In the genomic region with DNA sequence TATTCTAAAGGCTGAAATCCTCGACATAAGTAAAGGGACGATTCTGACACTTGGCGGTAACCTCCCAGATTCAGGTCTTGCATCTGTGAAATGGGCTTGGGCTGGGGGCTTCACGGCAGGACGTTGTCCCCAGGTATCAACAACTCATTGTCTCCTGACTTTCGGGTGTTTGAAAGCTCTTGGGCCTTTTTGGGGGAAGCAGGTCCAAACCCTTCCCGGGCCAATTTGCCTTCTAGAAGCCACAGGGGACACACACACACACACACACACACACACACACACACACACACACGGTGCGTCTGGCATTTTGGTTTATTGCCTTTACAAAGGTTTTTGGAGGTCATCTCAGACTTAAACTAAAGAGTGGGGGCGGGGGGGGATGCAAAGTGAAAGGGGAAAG, we compare ENCODE assay signal across 11 mouse cellular contexts. TPM values are rescaled to one million over a fixed set of nuclear protein-coding genes. Genes with fewer than 3 reads are reported as not detected.
DNase-seq lines count a peak whose midpoint lies in the region; ATAC-seq and TF ChIP-seq lines count a peak whose summit lies in the region.
"Had no signal": no experiment of that assay in that cellular context is flagged by ENCODE, and none has a peak within 500 bp of the region (broad histone marks: within the 10 kb centered on the region; RNA-seq: fewer than 3 reads in every experiment).

No protein-coding gene starts in this region.

- H3K27ac ChIP-seq in heart, embryonic 16.5 days (ENCODE audit: low read length) = no peak overlapping the region
- H3K27ac ChIP-seq in CH12.LX (ENCODE audit: insufficient read depth, low read depth) = no peak overlapping the region
- H3K27ac ChIP-seq in embryonic facial prominence, embryonic 15.5 days (replicated peaks) = no peak overlapping the region
- H3K27ac ChIP-seq in liver, embryonic 12.5 days = no peak overlapping the region

- H3K9ac ChIP-seq in heart, embryonic 16.5 days (ENCODE audit: low read length) = no peak overlapping the region
- 0 out of 2 replicates have a peak overlapping the region, but pooled peaks have one; percentile 11 for H3K9ac ChIP-seq in CH12.LX (ENCODE audit: insufficient read depth, low read depth)
- no peak overlapping the region for H3K9ac ChIP-seq in embryonic facial prominence, embryonic 15.5 days
- no peak overlapping the region for H3K9ac ChIP-seq in liver, embryonic 12.5 days

- H3K27me3 ChIP-seq in heart, embryonic 16.5 days (ENCODE audit: control insufficient read depth, insufficient read depth, low read length) = peaks cover 83% of the 10 kb centered on the region
- H3K27me3 ChIP-seq in CH12.LX (replicated peaks) = no peaks in the 10 kb centered on the region
- H3K27me3 ChIP-seq in embryonic facial prominence, embryonic 15.5 days = peaks cover 87% of the 10 kb centered on the region
- H3K27me3 ChIP-seq in liver, embryonic 12.5 days (replicated peaks) = peaks cover 92% of the 10 kb centered on the region

- H3K4me3 ChIP-seq in heart, embryonic 16.5 days (ENCODE audit: low read length) = peak overlapping the region; percentile 45
- H3K4me3 ChIP-seq in CH12.LX (replicated peaks in 1 of 3; ENCODE audit: low read depth in 2 of 3, low read length in 2 of 3, poor library complexity in 1 of 3) = no peak overlapping the region
- peak overlapping the region; percentile 31 for H3K4me3 ChIP-seq in embryonic facial prominence, embryonic 15.5 days (replicated peaks)
- H3K4me3 ChIP-seq in liver, embryonic 12.5 days = no peak overlapping the region; the same call in 1 of the 2 replicates

- no peak for ATAC-seq in heart, embryonic 16.5 days (replicated peaks; ENCODE audit: extremely low read depth, insufficient read depth, low FRiP score)
- ATAC-seq in embryonic facial prominence, embryonic 15.5 days (ENCODE audit: insufficient number of reproducible peaks, low FRiP score, low TSS enrichment, low read depth) = no peak
- ATAC-seq in liver, embryonic 12.5 days = no peak

- dilution Hi-C loops in CH12.LX (cut with MboI; ENCODE audit: extremely low pct_ligation_motif_present, extremely low pct_unique_long_range_greater_than_20kb, low sequenced_read_pairs) = no loop called here

- H3K79me2 ChIP-seq in CH12.LX (replicated peaks; ENCODE audit: control insufficient read depth, extremely low read depth, insufficient read depth, poor library complexity, severe bottlenecking) = no peaks in the 10 kb centered on the region

- TF ChIP-seq CTCF in CH12.LX (conservative IDR thresholded peaks at IDR 0.05 in 1 of 2, IDR thresholded peaks at IDR 0.05 in 1 of 2; ENCODE audit: low read depth in 2 of 2, low read length in 2 of 2) = no peak

- in situ Hi-C loops in CH12.LX (cut with MboI; ENCODE audit: low pct_ligation_motif_present, low pct_unique_long_range_greater_than_20kb, low sequenced_read_pairs) = no loop called here

- no peaks in the 10 kb centered on the region for H3K9me3 ChIP-seq in heart, embryonic 16.5 days (replicated peaks; ENCODE audit: control insufficient read depth, low read length)
- no peaks in the 10 kb centered on the region for H3K9me3 ChIP-seq in CH12.LX (replicated peaks; ENCODE audit: low read length)
- H3K9me3 ChIP-seq in embryonic facial prominence, embryonic 15.5 days (replicated peaks) = no peaks in the 10 kb centered on the region
- H3K9me3 ChIP-seq in liver, embryonic 12.5 days (replicated peaks) = no peaks in the 10 kb centered on the region

- H3K36me3 ChIP-seq in heart, embryonic 16.5 days (ENCODE audit: control insufficient read depth, insufficient read depth) = no peaks in the 10 kb centered on the region
- H3K36me3 ChIP-seq in CH12.LX (replicated peaks in 1 of 2; ENCODE audit: control insufficient read depth in 1 of 2, insufficient read depth in 1 of 2, low read length in 1 of 2) = no peaks in the 10 kb centered on the region
- H3K36me3 ChIP-seq in embryonic facial prominence, embryonic 15.5 days = no peaks in the 10 kb centered on the region
- H3K36me3 ChIP-seq in liver, embryonic 12.5 days = no peaks in the 10 kb centered on the region

- TF ChIP-seq RAD21 in CH12.LX (IDR thresholded peaks at IDR 0.05; ENCODE audit: low read depth, low read length) = no peak

- peak overlapping the region; percentile 52 for H3K4me2 ChIP-seq in heart, embryonic 16.5 days (ENCODE audit: low read depth, low read length)
- peak overlapping the region; percentile 59 for H3K4me2 ChIP-seq in CH12.LX (ENCODE audit: insufficient read depth, low read depth, poor library complexity, severe bottlenecking)
- H3K4me2 ChIP-seq in embryonic facial prominence, embryonic 15.5 days (replicated peaks) = peak overlapping the region; percentile 44
- H3K4me2 ChIP-seq in liver, embryonic 12.5 days = peak overlapping the region; percentile 40

- no peak for TF ChIP-seq POLR2A in CH12.LX (IDR thresholded peaks at IDR 0.05; ENCODE audit: low read depth, low read length)

- H3K4me1 ChIP-seq in heart, embryonic 16.5 days (ENCODE audit: control insufficient read depth, insufficient read depth, low read length) = peaks cover 6% of the 10 kb centered on the region
- H3K4me1 ChIP-seq in CH12.LX (ENCODE audit: control insufficient read depth in 1 of 2, insufficient read depth in 2 of 2) = no peaks in the 10 kb centered on the region
- H3K4me1 ChIP-seq in embryonic facial prominence, embryonic 15.5 days = peaks cover 8% of the 10 kb centered on the region
- H3K4me1 ChIP-seq in liver, embryonic 12.5 days = no peaks in the 10 kb centered on the region; the same call in 1 of the 2 replicates

- WGBS in heart, embryonic 16.5 days = under 1% methylated on average over 10 of the region's 10 CpGs
- WGBS in embryonic facial prominence, embryonic 15.5 days = 0% methylated on average over 10 of the region's 10 CpGs
- 2% methylated on average over 10 of the region's 10 CpGs for WGBS in liver, embryonic 12.5 days (ENCODE audit: insufficient replicate concordance)

- TF ChIP-seq EP300 in CH12.LX (IDR thresholded peaks at IDR 0.05; ENCODE audit: low read length) = no peak

- no peak for DNase-seq in heart, postnatal 4 days
- DNase-seq in CH12.LX (ENCODE audit: extremely low read depth) = no peak
- no peak for DNase-seq in ovary, adult 18-20 months (ENCODE audit: low spot score)
- no peak for DNase-seq in adrenal gland, adult 8-10 months
- DNase-seq in spleen, postnatal 10 days (ENCODE audit: low spot score in 2 of 2) = no peak

TF ChIP-seq in CH12.LX, 34 proteins besides CTCF, POLR2A, EP300 and RAD21:
- TF ChIP-seq MEF2A (IDR thresholded peaks at IDR 0.05; ENCODE audit: borderline replicate concordance, low read depth, low read length) (no peak), ZMIZ1 (IDR thresholded peaks at IDR 0.05; ENCODE audit: low read depth, low read length) (no peak), JUND (conservative IDR thresholded peaks at IDR 0.05; ENCODE audit: low read depth, low read length) (no peak)
TF ChIP-seq in CH12.LX: peak in this region for 0.

RNA-seq across cellular contexts. Expression of a gene that starts 23.6 kb away (rescaled TPM):
- not detected in 2 replicates for polyA plus RNA-seq in heart, embryonic 16.5 days (2015; fragmentation: Nextera tagmentation; extraction: Ambion mirVana)
- total RNA-seq in heart, postnatal 4 days (2021) = not detected
- total RNA-seq in CH12.LX (2012; rRNA removed) = not detected in 2 replicates
- not detected in 2 replicates for total RNA-seq in CH12.LX (2014; rRNA removed)
- polyA plus RNA-seq in CH12.LX (2012; ENCODE audit: insufficient read length, low read depth) = not detected in 2 replicates
- 0.27 and 0.43 TPM in 2 replicates for polyA plus RNA-seq in embryonic facial prominence, embryonic 15.5 days (2015; fragmentation: Nextera tagmentation; extraction: Ambion mirVana)
- polyA plus RNA-seq in liver, embryonic 12.5 days (2016; fragmentation: Nextera tagmentation; extraction: Ambion mirVana) = not detected in 2 replicates
- total RNA-seq in adrenal gland, adult 8-10 months (2022) = not detected
- total RNA-seq: common myeloid progenitor, adult 5-6 weeks; monocyte, adult 5-6 weeks had no signal
- polyA plus RNA-seq: gonadal fat pad, adult 2 months had no signal

RNA-seq across cellular contexts. Expression of a gene that starts 25.6 kb away (rescaled TPM):
- not detected in 2 replicates for polyA plus RNA-seq in heart, embryonic 16.5 days (2015; fragmentation: Nextera tagmentation; extraction: Ambion mirVana)
- not detected for total RNA-seq in heart, postnatal 4 days (2021)
- total RNA-seq in CH12.LX (2012; rRNA removed) = not detected in 2 replicates
- not detected in 2 replicates for total RNA-seq in CH12.LX (2014; rRNA removed)
- polyA plus RNA-seq in CH12.LX (2012; ENCODE audit: insufficient read length, low read depth) = not detected in 2 replicates
- polyA plus RNA-seq in embryonic facial prominence, embryonic 15.5 days (2015; fragmentation: Nextera tagmentation; extraction: Ambion mirVana) = not detected in 2 replicates
- polyA plus RNA-seq in liver, embryonic 12.5 days (2016; fragmentation: Nextera tagmentation; extraction: Ambion mirVana) = not detected in 2 replicates
- not detected for total RNA-seq in adrenal gland, adult 8-10 months (2022)
- total RNA-seq: common myeloid progenitor, adult 5-6 weeks; monocyte, adult 5-6 weeks had no signal
- polyA plus RNA-seq: gonadal fat pad, adult 2 months had no signal

Comparison
In these comparisons a context has a peak if more than half of its experiments do, and no peak if none do; other contexts are left out.
1. H3K4me3 ChIP-seq: peak in heart, embryonic 16.5 days (single experiment) and embryonic facial prominence, embryonic 15.5 days (single experiment); none in CH12.LX (0 of 3) and liver, embryonic 12.5 days (single experiment).
2. Peak in every context shown above with its lines, with median percentiles within 50 percentile points of each other: H3K4me2 ChIP-seq.